Mouse (Mus musculus) left cerebral cortex, adult 2 months (tissue): ENCODE data around the gene Epha10. TPM values are rescaled to one million over a fixed set of nuclear protein-coding genes. Genes with fewer than 3 reads are reported as not detected.
A peak's percentile ranks its signal among the peaks of the same experiment; 100 is the strongest.
"Not testable (repeated sequence)": the region's sequence is repeated elsewhere in the genome, so short reads cannot be mapped to it uniquely, and the experiment has no call there.

Experiments used
- DNase-seq, 2 experiments: peaks; one replicate each; pipeline ENCODE4 v3.0.0; 2021 to 2022; ENCODE audit warnings: low spot score in 2 of 2, mixed read lengths in 1 of 2; ENCODE audit errors: extremely low spot score in 1 of 2
- H3K27ac ChIP-seq: fragments of 200-600 bp; 2 replicates; pipeline ENCODE4 v1.8.1; 2022
- H3K4me3 ChIP-seq: fragments of 200-600 bp; 2 replicates; pipeline ENCODE4 v1.8.1; 2022
- CTCF ChIP-seq: fragments of 200-600 bp; IDR thresholded peaks from 2 replicates; pipeline ENCODE4 v1.8.1; 2022; ENCODE audit warnings: antibody characterized with exemption, mild to moderate bottlenecking, moderate library complexity
- intact Hi-C: fragments of 180-260 bp; cut with DNase I; formaldehyde crosslinking; loops from one replicate; pipeline ENCODE4 v1.15.1; 2025
- total RNA-seq, 2 experiments: library from RNA; stranded (reverse); gene quantifications; 2 replicates each; pipeline ENCODE4 v1.2.3; 2021

Epha10 gene
- total RNA-seq, 2 experiments from 2014 or later = 60.5 to 69.6 TPM

DNA sequence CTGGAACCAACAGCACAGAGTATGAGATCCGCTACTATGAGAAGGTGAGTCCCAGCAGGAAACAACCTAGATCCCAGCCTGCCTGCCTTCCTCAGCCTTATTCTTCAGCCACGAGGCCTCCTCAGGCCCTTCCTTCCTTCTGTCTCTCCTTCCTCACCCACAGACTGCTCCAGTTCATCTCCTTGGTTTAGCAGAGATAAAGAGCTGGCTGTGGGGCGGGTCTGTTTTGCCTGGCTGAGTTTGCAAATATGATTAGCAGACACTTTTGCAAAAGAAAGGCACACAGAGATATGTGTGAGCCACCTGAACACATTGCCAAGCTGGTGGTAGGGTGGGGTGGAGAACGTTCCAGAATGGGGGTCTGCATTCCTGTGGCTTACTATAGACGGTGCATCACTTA, 19.2 kb downstream of the Epha10 start:
- no peak for DNase-seq
- intact Hi-C loops = no loop called here
- no peak for TF ChIP-seq CTCF
- Histone ChIP-seq H3K27ac (no peak overlapping the region), H3K4me3 (no peak overlapping the region)

GRCm38 (mm10) chr4:124905417-124905816, 24.7 kb downstream of the Epha10 start:
- no peak for DNase-seq
- Histone ChIP-seq H3K27ac (no peak overlapping the region), H3K4me3 (no peak overlapping the region)
- intact Hi-C loops = no loop called here
- TF ChIP-seq CTCF = peak; percentile 38

- H3K27ac ChIP-seq = no peak overlapping the region
Measured at GRCm38 (mm10) chr4:124905971-124906822, 25.5 kb downstream of the Epha10 start.

DNA sequence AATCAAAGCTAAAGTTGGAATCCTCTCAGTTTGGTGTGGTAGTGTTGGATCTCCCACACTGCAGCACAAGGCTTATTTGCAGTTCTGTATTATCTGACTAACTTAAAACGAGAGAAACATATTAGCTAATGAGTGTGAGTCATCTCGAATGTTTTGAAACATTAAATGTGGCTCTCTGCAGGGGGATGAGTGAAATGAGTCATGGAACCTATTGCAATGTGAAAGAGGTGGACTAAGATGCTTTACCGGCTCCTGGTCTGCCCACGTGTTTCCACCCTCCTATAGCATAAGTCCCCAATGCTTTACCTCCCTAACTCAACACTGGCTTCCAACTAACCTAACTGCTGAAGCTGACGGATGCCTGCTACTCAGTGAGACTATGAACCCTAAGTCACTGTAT, 47.4 kb downstream of the Epha10 start:
- intact Hi-C loops = no loop called here
- no peak for TF ChIP-seq CTCF
- DNase-seq = no peak
- Histone ChIP-seq H3K27ac (no peak overlapping the region), H3K4me3 (no peak overlapping the region)

More at GRCm38 (mm10) chr4:124905971-124906822, 25.5 kb downstream of the Epha10 start:
- no peak overlapping the region for H3K4me3 ChIP-seq
- no peak for DNase-seq
- intact Hi-C loops = no loop called here
- TF ChIP-seq CTCF = no peak

GRCm38 (mm10) chr4:124936613-124937471, 56.1 kb downstream of the Epha10 start, which contains the start of gene 9930104L06Rik:
TSS of gene 9930104L06Rik (plus strand) at chr4:124937048.
- intact Hi-C loops = no loop called here
- TF ChIP-seq CTCF = no peak; the same call in 1 of the 2 replicates
- no peak within 1 kb of the TSS for H3K27ac ChIP-seq
- peak within 1 kb of the TSS; percentile 72 for H3K4me3 ChIP-seq
- DNase-seq = peak; percentile 94

GRCm38 (mm10) chr4:124939211-124939610, 58.5 kb downstream of the Epha10 start, which contains the start of gene Cdca8:
TSS of gene Cdca8 (minus strand) at chr4:124939311.
- H3K27ac ChIP-seq, H3K4me3 ChIP-seq, DNase-seq, intact Hi-C loops: not testable (repeated sequence)

GRCm38 (mm10) chr4:124943022-124943421, 62.3 kb downstream of the Epha10 start:
- intact Hi-C loops = loop anchor here (1.0 kb wide), 1 partner anchor 116 kb away; no protein-coding TSS in a partner anchor
- Histone ChIP-seq H3K4me3 (no peak overlapping the region), H3K27ac (no peak overlapping the region)
- DNase-seq = peak; percentile 73 to 81
- TF ChIP-seq CTCF = peak; percentile 81

- H3K27ac ChIP-seq = no peak overlapping the region
- TF ChIP-seq CTCF = no peak
- intact Hi-C loops = loop anchor here (1.0 kb wide), 1 partner anchor 116 kb away; no protein-coding TSS in a partner anchor
- no peak for DNase-seq
- no peak overlapping the region for H3K4me3 ChIP-seq
Measured at GRCm38 (mm10) chr4:124943781-124944180, 63.1 kb downstream of the Epha10 start.

GRCm38 (mm10) chr4:124944961-124945360, 64.3 kb downstream of the Epha10 start:
- peak; percentile 40 for TF ChIP-seq CTCF
- DNase-seq = no peak
- Histone ChIP-seq H3K27ac (no peak overlapping the region), H3K4me3 (no peak overlapping the region)
- intact Hi-C loops = no loop called here

DNA sequence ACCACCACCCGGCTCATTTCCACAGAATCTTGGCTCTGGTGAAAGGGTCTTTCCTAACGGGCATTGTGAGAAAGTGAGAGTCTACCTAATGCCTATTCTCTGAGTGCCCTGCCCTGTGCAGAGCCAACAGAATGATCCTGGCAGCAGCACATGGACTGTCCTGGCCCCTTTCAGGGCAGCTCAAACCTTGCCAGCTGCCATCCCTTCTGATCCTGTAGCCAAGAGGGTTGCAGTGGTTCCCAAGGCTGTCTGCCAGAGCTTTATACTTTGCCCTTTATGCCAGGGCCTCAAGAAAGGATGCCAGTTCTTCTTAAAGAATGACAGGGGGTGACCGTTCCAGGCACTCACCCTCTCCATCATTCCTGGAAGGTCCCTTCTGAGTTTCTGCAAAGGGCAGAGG, 68.8 kb downstream of the Epha10 start:
- TF ChIP-seq CTCF = no peak
- intact Hi-C loops = no loop called here
- H3K4me3 ChIP-seq = no peak overlapping the region
- no peak overlapping the region for H3K27ac ChIP-seq
- DNase-seq = no peak

- no peak for TF ChIP-seq CTCF
- no peak for DNase-seq
- no peak overlapping the region for H3K27ac ChIP-seq
- intact Hi-C loops = no loop called here
- no peak overlapping the region for H3K4me3 ChIP-seq
Measured at GRCm38 (mm10) chr4:124950181-124951035, 69.7 kb downstream of the Epha10 start.
